Mouse (Mus musculus) inflammation-experienced regulatory T-cells (primary cell): ENCODE data around the gene Apob. TPM values are rescaled to one million over a fixed set of nuclear protein-coding genes. Genes with fewer than 3 reads are reported as not detected.

Experiments
- polyA plus RNA-seq, 2 experiments: library from polyadenylated mRNA; unstranded; fragments of 100-300 nt; shearing (Covaris generic); gene quantifications; one replicate each; pipeline ENCODE4 v1.2.1; 2017

Apob gene
- under 1 TPM; 0.12 to 0.17 TPM for polyA plus RNA-seq

GRCm38 (mm10) chr12:7977466-7978189, at the start of gene Apob:
Gene Apob (plus strand): TSS chr12:7977648.

Other genes starting within 250 kb of the Apob start
- 10 to 100 TPM; 68.4 to 90.9 TPM for gene Ldah, start 230.5 kb downstream of the Apob start, polyA plus RNA-seq